Mouse (Mus musculus): ENCODE measurements around the gene Esm1. TPM values are rescaled to one million over a fixed set of nuclear protein-coding genes. Genes with fewer than 3 reads are reported as not detected.
A peak's percentile ranks its signal among the peaks of the same experiment; 100 is the strongest.

The Esm1 gene
- under 1 TPM; 0.25 to 0.32 TPM for total RNA-seq (2021)

DNA sequence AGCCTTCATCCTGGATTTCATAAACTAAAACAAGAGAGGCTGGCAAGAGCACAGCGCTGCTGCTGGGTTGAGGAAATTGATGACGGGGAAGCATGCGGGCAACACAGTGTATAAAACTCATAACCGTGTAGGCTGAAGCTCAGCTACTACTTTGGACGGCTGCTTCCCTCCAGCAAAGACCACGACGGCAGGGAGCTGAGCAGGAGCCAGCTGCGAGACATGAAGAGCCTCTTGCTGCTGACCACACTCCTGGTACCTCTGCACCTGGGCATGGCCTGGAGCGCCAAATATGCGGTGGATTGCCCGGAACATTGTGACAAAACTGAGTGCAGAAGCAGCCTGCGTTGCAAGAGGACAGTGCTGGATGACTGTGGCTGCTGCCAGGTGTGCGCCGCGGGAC lies at the start of gene Esm1:
Esm1 (plus strand) TSS at position 36 of the 400 bp plus-strand sequence.
- DNase-seq (ENCODE audit: low spot score in 2 of 2), result no peak
- intact Hi-C loops (cut with DNase I), result no loop called here

DNA sequence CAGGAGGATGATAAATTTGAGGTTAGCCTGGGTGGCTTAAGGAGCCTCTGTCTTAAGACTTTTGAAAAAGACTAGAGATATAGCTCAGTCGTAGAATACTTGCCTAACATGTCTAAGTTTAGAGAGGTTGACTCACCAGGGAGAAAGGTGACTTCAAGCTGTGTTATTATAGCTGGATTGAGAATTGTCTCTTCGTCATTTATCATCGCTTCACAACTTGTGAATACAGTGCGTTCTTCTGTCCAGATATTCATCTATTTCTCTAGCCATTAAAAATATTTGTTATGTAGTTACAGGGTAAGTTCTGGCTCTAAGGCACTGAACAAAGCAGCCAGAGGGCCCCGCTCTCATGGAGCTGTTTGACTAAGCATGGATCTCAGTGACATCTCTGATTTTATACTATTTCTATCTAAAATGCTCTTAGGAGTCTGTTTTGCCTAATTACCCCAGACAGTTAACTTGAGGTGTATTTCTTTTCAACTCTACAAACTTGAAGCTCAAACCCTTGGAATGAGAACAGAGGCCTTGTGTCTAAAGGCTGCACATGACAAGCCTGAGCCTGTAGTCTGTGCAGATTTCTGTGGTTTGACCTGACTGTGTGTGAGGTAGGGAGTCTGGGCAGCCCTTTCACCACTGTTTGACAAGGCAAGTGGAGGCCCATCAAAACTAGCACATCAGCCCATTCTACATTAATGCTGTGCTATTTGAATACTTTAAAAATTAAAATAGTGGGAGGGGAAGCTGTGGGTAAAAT lies 45.0 kb upstream of the Esm1 start:
- no peak for DNase-seq (ENCODE audit: low spot score in 2 of 2)
- intact Hi-C loops (cut with DNase I), result no loop called here

DNA sequence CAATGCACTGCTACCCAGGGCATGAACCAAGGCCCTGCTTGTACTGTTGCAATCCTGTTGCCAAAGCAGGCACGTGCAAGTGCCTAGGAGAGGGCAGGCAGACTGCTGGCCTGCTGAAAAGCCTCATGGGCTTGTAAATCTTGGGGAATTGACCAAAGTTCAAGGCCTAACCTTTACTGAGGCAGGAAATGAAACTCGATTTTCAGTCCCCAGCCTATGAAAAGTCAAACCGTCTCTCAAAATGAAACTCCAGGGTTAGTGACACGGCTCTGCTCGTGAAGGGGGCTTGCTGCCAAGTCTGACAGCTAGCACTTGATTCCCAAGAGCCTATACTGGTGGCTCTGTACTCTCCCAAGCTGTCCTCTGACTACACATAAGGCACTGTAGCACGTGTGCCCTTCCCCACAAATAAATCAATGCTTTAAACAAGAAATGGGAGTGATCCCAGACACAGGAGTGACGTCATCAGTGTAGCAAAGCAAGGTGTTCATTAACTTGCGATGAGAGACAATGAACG lies 41.4 kb upstream of the Esm1 start:
- no peak for DNase-seq (ENCODE audit: low spot score in 2 of 2)
- intact Hi-C loops (cut with DNase I), result no loop called here

DNA sequence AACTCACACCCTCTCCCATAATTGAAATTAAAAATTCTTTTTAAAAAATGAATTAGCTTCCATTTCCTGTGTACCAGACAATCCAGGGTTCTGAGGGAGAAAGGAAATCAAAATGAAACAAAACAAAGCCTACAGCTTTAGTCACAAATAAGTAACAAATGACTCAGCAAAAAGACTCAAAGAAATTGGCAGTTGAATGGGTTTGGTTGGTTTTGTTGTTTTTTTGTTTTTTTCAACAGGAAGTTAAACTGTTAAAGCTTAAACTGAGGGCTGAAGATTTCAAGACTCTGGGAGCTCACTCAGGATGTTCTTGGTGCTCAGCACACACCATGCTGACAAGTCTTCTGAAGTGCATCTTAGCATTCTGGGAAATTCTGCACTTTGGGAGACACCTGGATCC lies 39.2 kb upstream of the Esm1 start:
- DNase-seq (ENCODE audit: low spot score in 2 of 2), result no peak
- intact Hi-C loops (cut with DNase I), result no loop called here

DNA sequence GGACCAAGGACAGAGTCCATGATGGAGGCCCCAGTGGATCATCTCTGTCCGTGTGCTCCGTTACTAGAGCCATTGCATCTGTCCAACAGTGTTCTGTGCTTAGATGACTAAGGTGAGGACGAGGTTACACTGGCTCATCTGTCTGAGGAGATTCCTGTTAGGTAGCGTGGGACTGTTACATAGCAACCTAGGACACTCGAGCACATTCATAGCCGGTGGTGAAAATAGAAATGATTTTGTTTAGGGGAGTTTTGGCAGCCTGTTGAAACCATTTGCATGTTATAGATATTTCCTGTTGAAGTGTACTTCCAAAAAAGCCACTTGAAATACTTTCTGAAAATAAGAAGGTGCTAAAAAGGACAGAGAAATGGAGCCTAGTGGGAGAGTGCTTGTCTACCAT lies 35.3 kb upstream of the Esm1 start:
- DNase-seq (ENCODE audit: low spot score in 2 of 2), result no peak
- intact Hi-C loops (cut with DNase I), result no loop called here

DNA sequence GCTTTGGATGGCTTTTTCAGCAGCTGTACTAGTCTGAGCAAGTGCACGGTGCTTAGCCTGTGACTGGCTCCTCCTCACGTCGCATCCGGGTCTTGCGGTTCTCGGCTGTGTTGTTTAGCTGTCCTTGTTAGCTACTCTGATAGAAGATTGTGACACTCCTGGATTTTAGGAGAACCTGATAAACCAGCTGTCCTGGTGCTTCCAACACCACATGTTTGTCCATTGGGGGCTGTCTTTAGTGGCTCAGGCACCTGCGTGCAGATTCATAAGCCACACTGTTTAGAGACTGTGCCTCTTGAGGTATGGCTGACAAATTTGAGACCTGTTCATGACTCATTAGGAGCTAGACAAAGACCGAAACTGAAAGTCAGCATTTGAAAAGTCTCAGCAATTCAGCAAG lies 26.1 kb upstream of the Esm1 start:
- intact Hi-C loops (cut with DNase I), result no loop called here
- no peak for DNase-seq (ENCODE audit: low spot score in 2 of 2)

DNA sequence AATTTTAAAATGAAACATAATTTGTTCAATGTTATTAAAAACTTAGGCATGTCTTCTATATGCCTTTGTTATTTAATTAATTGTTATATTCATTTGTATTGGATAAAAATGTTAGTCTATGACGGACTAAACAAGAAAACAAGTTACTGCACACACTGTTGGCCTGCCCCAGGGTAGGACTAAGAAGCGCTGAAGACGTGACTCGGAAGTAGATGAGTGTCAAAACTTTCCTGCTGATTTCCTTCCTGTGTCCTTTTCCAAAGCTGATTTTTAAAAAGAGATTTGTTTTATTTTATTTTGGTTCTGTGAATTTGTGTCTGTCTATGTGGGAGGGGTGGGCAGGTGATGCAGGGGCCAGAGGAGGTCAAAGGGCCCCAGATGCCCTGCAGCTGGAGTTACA lies 25.7 kb upstream of the Esm1 start:
- intact Hi-C loops (cut with DNase I), result no loop called here
- no peak for DNase-seq (ENCODE audit: low spot score in 2 of 2)

DNA sequence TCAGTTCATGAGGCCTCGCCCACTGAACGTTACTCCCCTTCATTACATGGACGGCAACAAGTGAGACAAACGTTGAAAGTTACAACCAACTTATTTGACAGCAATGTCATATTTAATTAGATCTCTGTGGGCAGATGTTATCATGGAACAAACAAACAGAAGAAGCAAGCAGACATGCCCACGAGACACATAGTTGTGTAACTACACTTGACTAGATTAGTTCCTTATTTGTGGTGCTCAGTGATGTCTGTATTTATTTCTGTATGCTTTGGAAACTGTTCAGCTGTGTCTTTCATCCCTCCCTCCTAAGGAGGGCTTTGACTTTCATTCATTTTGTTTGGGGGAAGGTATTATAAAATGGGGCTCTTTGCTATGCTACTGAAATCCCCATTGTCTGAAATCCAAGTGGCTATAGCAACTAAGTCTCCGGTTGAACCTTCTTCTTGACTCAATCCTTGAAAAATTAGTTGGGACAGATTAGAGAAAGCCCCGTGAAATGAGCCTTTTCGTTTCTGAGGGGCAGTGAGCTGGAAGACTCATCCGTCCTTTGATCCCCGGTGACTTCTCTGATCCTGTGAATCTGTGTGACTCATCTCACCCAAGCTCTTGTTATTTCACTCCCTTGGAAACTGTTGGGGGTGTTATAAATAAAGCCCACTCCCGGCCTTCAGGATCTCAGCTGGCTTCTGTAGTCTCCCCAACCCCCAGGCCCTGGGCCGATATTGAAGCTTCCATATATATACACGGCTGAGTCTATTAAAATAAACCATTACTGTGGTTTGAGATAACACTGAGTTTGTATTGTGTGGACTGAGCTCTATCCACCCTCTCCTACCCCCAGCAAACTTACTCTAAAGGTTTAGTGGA lies 12.4 kb upstream of the Esm1 start:
- DNase-seq (ENCODE audit: low spot score in 2 of 2), result no peak
- intact Hi-C loops (cut with DNase I), result no loop called here

DNA sequence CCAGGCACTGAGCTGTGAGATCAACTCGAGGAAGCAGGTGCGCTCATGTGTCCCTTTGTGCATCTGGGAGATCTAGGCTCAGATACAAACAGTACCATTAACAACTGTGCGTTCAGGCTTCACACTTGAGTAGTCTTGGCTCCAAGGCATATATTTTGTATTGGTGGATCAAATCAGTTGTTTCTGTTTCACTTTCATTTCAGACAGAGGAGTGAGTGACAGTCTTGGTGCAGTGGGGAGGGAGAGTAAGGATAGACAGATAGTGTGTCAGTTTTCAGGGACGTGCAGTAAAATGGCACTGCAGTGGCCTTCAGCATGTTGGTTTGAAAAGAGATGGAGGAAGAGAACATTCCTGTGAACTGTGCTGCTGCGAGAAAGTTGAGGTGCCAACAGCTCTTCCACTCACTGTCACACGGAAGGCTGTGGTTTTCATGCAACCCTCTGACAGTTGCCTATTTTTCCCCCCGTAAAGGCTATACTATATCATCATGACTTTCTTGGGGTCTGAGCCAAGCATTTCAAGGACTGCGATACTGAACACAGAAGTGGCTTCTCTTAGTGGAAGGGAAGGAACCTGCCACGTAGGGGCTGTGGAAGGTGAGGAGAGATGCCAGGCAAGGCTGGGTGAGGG lies 11.5 kb upstream of the Esm1 start:
- no peak for DNase-seq (ENCODE audit: low spot score in 2 of 2)
- intact Hi-C loops (cut with DNase I), result no loop called here

DNA sequence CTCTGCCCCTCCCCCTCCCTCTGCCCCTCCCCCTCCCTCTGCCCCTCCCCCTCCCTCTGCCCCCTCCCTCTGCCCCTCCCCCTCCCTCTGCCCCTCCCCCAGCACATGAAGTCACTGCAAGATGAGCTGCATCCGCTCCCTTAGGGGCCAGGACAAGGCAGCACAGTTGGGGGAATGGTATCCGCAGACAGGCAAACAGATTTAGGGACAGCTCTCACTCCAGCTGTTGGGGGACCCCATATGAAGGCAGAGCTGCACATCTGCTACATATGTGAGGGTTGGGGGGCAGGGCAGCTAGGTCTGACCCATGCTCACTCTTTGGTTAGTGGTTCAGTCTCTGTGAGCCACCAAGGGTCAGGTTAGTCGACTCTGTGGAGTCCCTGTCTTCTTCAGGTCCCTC lies 10.1 kb upstream of the Esm1 start:
- intact Hi-C loops (cut with DNase I), result no loop called here
- no peak for DNase-seq (ENCODE audit: low spot score in 2 of 2)

DNA sequence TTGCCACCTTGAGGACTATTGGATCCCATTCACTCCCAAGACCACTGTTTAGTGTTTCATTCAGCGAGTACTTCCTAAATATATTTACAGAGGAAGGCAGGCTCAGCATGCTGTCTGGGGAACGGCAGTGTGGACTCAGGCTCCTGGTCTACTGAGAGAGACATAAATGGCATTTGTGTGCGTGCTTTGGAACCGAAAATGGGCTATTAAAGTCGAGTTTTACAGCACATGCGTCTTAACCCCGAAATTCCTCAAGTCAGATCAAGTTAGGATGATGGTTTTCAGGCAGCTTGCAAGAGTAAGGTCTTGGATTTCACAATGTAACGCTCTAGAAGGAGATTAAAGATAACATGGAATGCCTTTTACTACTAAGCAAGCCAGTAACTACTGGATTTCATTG lies 8.7 kb upstream of the Esm1 start:
- DNase-seq (ENCODE audit: low spot score in 2 of 2), result no peak
- intact Hi-C loops (cut with DNase I), result no loop called here

DNA sequence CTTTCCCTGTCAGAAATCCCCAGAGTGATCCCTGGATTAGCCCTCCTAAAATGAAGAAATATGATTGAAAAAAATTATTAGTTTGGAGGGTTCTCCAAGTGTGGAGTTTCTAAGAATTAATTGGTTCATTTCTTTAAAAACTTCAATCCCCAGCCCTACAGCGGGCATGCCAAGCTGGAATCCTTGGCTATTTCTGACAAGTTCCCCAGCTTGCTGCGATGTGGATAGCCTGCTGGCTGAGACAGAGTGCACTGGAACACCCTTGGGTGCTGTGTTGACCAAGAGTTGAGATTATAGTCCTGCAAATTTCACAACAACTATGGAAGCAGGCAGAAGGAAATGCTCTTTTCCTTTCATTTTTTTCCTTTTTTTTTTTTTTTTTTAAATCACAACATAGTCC lies 7.8 kb upstream of the Esm1 start:
- intact Hi-C loops (cut with DNase I), result no loop called here
- DNase-seq (ENCODE audit: low spot score in 2 of 2), result no peak

DNA sequence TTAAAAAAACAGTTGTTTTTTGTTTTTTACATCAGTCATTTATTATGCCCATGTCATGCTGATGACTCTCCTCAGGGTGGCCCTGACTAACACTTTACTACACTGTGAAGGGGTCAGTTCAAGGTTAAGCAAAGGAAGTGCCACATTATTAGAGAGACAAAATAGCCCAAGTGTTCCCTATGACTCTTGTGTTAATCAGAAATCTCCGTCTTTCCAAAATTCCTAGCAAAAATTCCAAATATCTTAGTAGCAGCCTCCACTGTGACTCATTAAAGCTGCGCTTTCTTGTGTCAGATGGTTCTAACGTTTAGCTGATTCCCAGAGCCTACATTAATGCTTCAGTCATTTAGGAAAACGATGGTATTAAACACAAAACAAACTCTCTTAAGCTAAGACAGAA lies 7.3 kb upstream of the Esm1 start:
- intact Hi-C loops (cut with DNase I), result no loop called here
- DNase-seq (ENCODE audit: low spot score in 2 of 2), result no peak

DNA sequence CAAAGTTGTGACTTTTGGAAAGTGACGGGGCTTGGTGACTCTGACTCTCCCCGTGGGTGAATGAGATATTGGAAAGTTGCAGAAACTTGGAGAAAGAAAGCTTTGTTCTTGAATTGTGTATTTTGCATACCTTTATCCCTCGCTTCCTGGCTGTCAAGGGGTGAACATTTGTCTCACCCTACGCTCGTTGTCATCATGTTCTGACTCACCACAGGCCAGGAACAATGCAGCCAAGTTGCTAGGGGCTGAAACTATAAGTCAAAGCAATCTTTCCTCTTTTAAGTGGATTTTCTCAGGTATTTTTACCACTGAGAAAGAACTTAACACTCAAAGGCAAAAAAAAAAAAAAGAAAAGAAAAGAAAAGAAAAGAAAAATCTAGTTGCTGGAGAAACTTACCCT lies 6.3 kb upstream of the Esm1 start:
- DNase-seq (ENCODE audit: low spot score in 2 of 2), result no peak
- intact Hi-C loops (cut with DNase I), result no loop called here

DNA sequence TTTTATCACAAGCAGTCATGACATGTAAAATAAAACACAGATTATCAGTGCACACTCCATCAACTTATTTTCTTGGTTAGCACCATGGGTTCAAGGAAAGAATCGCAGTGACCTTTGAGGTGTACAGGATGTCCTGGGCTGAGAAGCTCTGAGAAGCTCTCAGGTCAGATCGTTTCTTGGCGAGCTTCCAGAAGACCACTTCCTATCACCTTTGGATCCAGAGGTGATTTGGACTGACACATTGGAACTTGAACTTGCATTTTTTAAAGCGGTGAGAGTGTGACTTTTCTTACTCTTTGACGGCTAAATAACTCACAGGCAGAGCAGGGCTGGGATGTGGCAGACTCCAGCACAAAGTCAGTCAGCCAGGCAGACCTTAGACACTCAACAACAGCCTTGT lies 4.1 kb upstream of the Esm1 start:
- intact Hi-C loops (cut with DNase I), result no loop called here
- DNase-seq (ENCODE audit: low spot score in 2 of 2), result no peak

DNA sequence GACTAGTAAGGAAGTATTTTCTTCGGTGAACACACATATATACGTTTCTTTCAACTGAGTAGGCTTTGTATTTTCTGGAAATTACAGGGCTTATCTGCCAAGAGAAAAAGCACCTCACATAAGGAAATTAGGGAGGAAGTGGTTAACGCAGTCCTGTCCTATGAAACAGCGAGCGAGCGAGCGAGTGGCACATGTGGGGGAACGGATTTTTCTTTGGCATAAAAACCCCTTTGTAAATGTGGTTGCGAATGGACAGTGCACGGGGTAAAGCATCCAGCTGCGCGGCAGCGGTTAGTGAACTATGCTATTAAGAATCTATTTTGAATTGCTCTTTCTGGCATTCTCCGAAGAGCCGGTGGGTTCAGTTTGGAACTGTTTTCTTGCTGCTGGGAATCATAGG lies 1.9 kb downstream of the Esm1 start:
- no peak for DNase-seq (ENCODE audit: low spot score in 2 of 2)
- intact Hi-C loops (cut with DNase I), result no loop called here

DNA sequence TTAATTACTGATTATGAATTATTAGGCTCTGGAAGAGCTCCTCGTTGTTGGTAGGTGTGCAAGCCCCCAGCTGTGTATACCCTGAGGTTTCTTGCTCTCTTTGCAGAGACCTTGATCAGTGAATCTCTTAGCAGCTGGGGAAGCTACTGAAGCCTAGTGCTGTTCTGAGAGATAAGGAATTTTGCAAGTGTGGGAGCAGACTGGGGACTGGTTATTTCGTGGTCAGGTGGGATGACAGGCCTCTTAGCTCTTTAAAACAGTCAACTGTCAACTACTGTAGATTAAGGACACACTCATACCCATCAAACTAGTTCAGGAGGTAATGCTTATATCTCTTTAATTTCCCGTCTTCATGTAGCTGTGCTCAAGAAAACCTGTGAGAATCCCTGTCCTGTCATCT lies 2.9 kb downstream of the Esm1 start:
- intact Hi-C loops (cut with DNase I), result no loop called here
- no peak for DNase-seq (ENCODE audit: low spot score in 2 of 2)

DNA sequence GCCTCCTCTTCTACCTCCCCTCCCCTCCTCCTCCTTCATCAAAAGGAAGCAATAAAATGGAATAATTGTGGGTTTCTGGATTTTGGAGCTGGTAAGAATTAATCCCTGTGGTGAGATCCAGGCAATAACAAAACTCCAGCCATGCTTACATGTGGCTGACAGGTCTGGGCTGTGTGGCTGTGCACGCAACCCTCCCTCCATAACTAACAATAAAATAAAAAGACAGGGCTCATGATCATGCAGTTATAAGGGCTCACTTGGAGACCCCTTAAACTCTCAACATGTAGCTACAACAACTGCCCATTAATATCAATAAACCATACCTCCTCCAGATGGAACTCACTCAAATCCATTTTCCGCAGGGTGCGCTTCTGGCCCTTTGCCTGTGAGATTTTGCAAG lies 4.4 kb downstream of the Esm1 start:
- intact Hi-C loops (cut with DNase I), result no loop called here

DNA sequence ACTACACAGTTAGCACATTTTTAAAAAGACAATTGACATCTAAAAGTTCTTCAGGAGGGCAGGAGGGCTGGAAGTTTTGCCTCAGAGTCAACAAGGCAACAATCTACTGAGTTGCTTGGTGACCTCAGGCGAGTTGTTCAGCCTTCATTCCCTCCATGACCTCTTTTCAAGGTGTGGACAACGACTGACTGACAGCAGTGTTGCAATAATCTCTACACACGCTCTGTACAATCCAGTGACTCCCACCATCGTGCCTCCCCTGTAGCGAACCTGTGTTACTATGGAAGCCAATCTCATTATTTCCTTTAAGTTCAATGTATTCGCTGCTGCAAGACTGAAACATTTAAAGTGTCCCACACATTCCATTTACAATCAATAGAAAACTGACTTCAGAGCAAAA lies 12.4 kb downstream of the Esm1 start:
- DNase-seq (ENCODE audit: low spot score in 2 of 2), result no peak
- intact Hi-C loops (cut with DNase I), result no loop called here

More for the DNA sequence above, 4.4 kb downstream of the Esm1 start:
- DNase-seq (ENCODE audit: low spot score in 2 of 2), result no peak

DNA sequence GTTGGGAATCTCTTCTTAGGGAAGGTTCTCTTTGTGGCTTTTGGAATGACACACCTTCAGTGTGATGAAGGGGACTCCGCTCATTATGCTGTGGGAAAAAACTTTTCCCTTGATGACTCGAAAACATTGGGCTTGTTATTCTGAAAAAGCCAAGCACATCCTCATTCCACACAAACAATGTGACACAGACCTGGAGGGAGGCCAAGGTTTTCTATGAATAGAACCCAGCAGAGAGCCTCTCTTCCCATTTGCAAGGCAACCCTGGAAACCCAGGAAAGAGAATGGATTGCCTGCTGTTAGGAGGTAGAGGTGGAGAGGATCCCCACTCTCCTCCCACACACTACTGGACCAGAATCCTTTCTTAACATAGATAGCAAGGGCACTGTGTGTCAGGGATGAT lies 14.6 kb downstream of the Esm1 start:
- intact Hi-C loops (cut with DNase I), result no loop called here
- peak; percentile 8 to 40 for DNase-seq (ENCODE audit: low spot score in 2 of 2)

DNA sequence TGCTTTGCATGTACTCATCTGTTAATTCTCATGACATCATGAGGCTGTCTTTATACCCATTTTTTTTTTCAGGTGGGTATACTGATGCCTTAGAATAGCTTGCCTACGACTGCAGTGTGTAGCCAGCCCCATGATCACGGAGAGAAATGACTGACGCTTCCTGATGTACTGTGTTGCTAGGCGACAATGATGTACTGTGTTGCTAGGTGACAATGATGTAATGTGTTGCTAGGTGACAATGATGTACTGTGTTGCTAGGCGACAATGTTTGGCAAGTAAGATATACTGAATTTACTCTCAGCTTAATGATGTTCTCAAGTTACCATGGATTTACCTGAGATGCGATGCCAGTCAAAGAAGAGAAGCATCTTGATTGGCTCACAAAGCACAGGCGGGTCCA lies 16.4 kb downstream of the Esm1 start, which contains the start of gene Gzmk:
Gzmk (minus strand) TSS at position 98 of the 400 bp plus-strand sequence.
- intact Hi-C loops (cut with DNase I), result no loop called here
- peak; percentile 28 to 29 for DNase-seq (ENCODE audit: low spot score in 2 of 2)
